ENCODE assay signal across 8 mouse cellular contexts in the genomic region with DNA sequence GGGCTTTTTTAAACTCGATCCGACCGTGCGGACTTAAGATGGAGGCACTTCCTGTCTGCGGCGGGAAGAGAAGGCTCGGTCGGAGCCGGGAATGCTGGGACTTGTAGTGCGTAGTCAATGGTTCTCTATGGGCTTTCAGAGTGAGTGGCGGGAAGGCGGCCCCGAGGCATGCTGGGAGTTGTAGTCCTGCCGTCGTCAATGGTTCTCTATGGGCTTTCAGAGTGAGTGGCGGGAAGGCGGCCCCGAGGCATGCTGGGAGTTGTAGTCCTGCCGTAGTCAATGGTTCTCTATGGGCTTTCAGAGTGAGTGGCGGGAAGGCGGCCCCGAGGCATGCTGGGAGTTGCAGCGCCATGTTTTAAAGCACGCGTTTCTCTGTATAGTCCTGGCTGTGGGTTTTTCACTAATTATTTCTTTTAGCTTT. TPM values are rescaled to one million over a fixed set of nuclear protein-coding genes. Genes with fewer than 3 reads are reported as not detected.
DNase-seq lines count a peak whose midpoint lies in the region; ATAC-seq and TF ChIP-seq lines count a peak whose summit lies in the region.
"Not testable (repeated sequence)": the region's sequence is repeated elsewhere in the genome, so short reads cannot be mapped to it uniquely, and the experiment has no call there.

No protein-coding gene starts in this region.

- H3K4me2 ChIP-seq in forebrain, embryonic 13.5 days; neural tube, embryonic 12.5 days (replicated peaks); stomach, postnatal 0 days (replicated peaks; ENCODE audit: low read depth): not testable (repeated sequence)
- peak overlapping the region; percentile 63 for H3K4me2 ChIP-seq in liver, embryonic 15.5 days

- peak overlapping the region; percentile 74 for H3K9ac ChIP-seq in forebrain, embryonic 13.5 days
- H3K9ac ChIP-seq in liver, embryonic 15.5 days, result peak overlapping the region; percentile 69
- peak overlapping the region; percentile 70 for H3K9ac ChIP-seq in neural tube, embryonic 12.5 days
- peak overlapping the region; percentile 97 for H3K9ac ChIP-seq in stomach, postnatal 0 days (ENCODE audit: low read length)

- WGBS in forebrain, embryonic 13.5 days, result 56% methylated on average over 25 of the region's 25 CpGs
- 52% methylated on average over 25 of the region's 25 CpGs for WGBS in liver, embryonic 15.5 days (ENCODE audit: insufficient replicate concordance)
- 61% methylated on average over 25 of the region's 25 CpGs for WGBS in neural tube, embryonic 12.5 days
- 54% methylated on average over 25 of the region's 25 CpGs for WGBS in stomach, postnatal 0 days

- not testable (repeated sequence) for TF ChIP-seq CTCF in stomach, postnatal 0 days (IDR thresholded peaks at IDR 0.05; ENCODE audit: low read depth)

- peak overlapping the region; percentile 52; the same call in 1 of the 2 replicates for H3K27ac ChIP-seq in forebrain, embryonic 13.5 days
- H3K27ac ChIP-seq in liver, embryonic 15.5 days (replicated peaks), result peak overlapping the region; percentile 74
- peak overlapping the region; percentile 15; the same call in 1 of the 2 replicates for H3K27ac ChIP-seq in neural tube, embryonic 12.5 days
- H3K27ac ChIP-seq in stomach, postnatal 0 days (replicated peaks), result peak overlapping the region; percentile 94

- not testable (repeated sequence) for H3K27me3 ChIP-seq in forebrain, embryonic 13.5 days; liver, embryonic 15.5 days; neural tube, embryonic 12.5 days (replicated peaks); stomach, postnatal 0 days (ENCODE audit: control insufficient read depth, insufficient read depth, low read length)

- peaks cover 19% of the 10 kb centered on the region for H3K36me3 ChIP-seq in forebrain, embryonic 13.5 days (ENCODE audit: poor library complexity, severe bottlenecking)
- peaks cover 19% of the 10 kb centered on the region for H3K36me3 ChIP-seq in liver, embryonic 15.5 days (replicated peaks)
- peaks cover 15% of the 10 kb centered on the region for H3K36me3 ChIP-seq in neural tube, embryonic 12.5 days
- not testable (repeated sequence) for H3K36me3 ChIP-seq in stomach, postnatal 0 days (ENCODE audit: control insufficient read depth, insufficient read depth, low read length)

- not testable (repeated sequence) for TF ChIP-seq EP300 in stomach, postnatal 0 days (optimal IDR thresholded peaks at IDR 0.05)

- ATAC-seq in forebrain, embryonic 13.5 days, result peak; percentile 97
- ATAC-seq in liver, embryonic 15.5 days (ENCODE audit: insufficient read depth), result peak; percentile 97
- ATAC-seq in neural tube, embryonic 12.5 days (ENCODE audit: low FRiP score, low read depth), result peak; percentile 98
- ATAC-seq in stomach, postnatal 0 days (ENCODE audit: low FRiP score, low TSS enrichment), result peak; percentile 97

- not testable (repeated sequence) for H3K4me1 ChIP-seq in forebrain, embryonic 13.5 days; liver, embryonic 15.5 days (replicated peaks); neural tube, embryonic 12.5 days; stomach, postnatal 0 days (replicated peaks; ENCODE audit: control insufficient read depth, insufficient read depth)

- H3K9me3 ChIP-seq in forebrain, embryonic 13.5 days (replicated peaks), result peaks cover 44% of the 10 kb centered on the region
- peaks cover 18% of the 10 kb centered on the region for H3K9me3 ChIP-seq in liver, embryonic 15.5 days (replicated peaks)
- peaks cover 39% of the 10 kb centered on the region for H3K9me3 ChIP-seq in neural tube, embryonic 12.5 days
- H3K9me3 ChIP-seq in stomach, postnatal 0 days (ENCODE audit: control insufficient read depth, low read length), result peaks cover 19% of the 10 kb centered on the region

- intact Hi-C loops in heart, postnatal 10 days (cut with DNase I), result loop anchor here (2.0 kb wide), 1 partner anchor 15 kb away; no protein-coding TSS in a partner anchor

- DNase-seq in ES-CJ7 (ENCODE audit: low read depth, low spot score), result peak; percentile 100
- DNase-seq in cerebellum, adult 11 months, result peak; percentile 100
- peak; percentile 100 for DNase-seq in heart, postnatal 10 days
- DNase-seq in kidney, postnatal 4 days, result peak; percentile 100
- DNase-seq in stomach, postnatal 0 days (ENCODE audit: low spot score), result peak; percentile 95

- peak overlapping the region; percentile 52 for H3K4me3 ChIP-seq in forebrain, embryonic 13.5 days
- peak overlapping the region; percentile 66 for H3K4me3 ChIP-seq in liver, embryonic 15.5 days (replicated peaks)
- H3K4me3 ChIP-seq in neural tube, embryonic 12.5 days, result peak overlapping the region; percentile 58
- peak overlapping the region; percentile 71 for H3K4me3 ChIP-seq in stomach, postnatal 0 days (ENCODE audit: low read depth, low read length)

RNA-seq across cellular contexts. Expression of a gene that starts 0.4 kb away (rescaled TPM):
- 195 and 234 TPM in 2 replicates for polyA plus RNA-seq in forebrain, embryonic 13.5 days (2015; fragmentation: Nextera tagmentation; extraction: Ambion mirVana)
- total RNA-seq in heart, postnatal 10 days (2021), result 10 to 100 TPM; 58.4 to 63.1 TPM
- polyA plus RNA-seq in liver, embryonic 15.5 days (2015; fragmentation: Nextera tagmentation; extraction: Ambion mirVana), result 66.4 and 85.9 TPM in 2 replicates
- 240 and 361 TPM in 2 replicates for polyA plus RNA-seq in neural tube, embryonic 12.5 days (2016; fragmentation: Nextera tagmentation; extraction: Ambion mirVana)
- polyA plus RNA-seq in stomach, postnatal 0 days (2015; fragmentation: Nextera tagmentation; extraction: Ambion mirVana), result 90.6 and 93.1 TPM in 2 replicates

Comparison
In these comparisons a context has a peak if more than half of its experiments do, and no peak if none do; other contexts are left out.
1. Peak in every context shown above with its lines: DNase-seq, ATAC-seq, H3K4me3 ChIP-seq and H3K27ac ChIP-seq.
2. H3K27ac ChIP-seq: peak in every context shown above with its lines; median percentile 94 in stomach, postnatal 0 days; 74 in liver, embryonic 15.5 days; 52 in forebrain, embryonic 13.5 days; 15 in neural tube, embryonic 12.5 days.